Mouse (Mus musculus) olfactory bulb, adult 2 months (tissue): ENCODE data around the gene Ajuba. TPM values are rescaled to one million over a fixed set of nuclear protein-coding genes. Genes with fewer than 3 reads are reported as not detected.

Experiments used
- H3K27ac ChIP-seq: fragments of 200-500 bp; 2 replicates; pipeline ENCODE4 v1.5.1; 2012; ENCODE audit warnings: low read depth, low read length; ENCODE audit not compliant: insufficient read depth
- H3K4me1 ChIP-seq: fragments of 200-500 bp; 2 replicates; pipeline ENCODE4 v1.6.1; 2012; ENCODE audit warnings: low read length; ENCODE audit not compliant: control insufficient read depth, insufficient read depth
- H3K4me3 ChIP-seq: fragments of 200-500 bp; 2 replicates; pipeline ENCODE4 v1.5.1; 2012; ENCODE audit warnings: mild to moderate bottlenecking, low read depth, low read length, moderate library complexity; ENCODE audit not compliant: insufficient read depth
- CTCF ChIP-seq: fragments of 200-500 bp; IDR thresholded peaks from 2 replicates; pipeline ENCODE4 v1.5.1; 2012; ENCODE audit warnings: low read depth, mild to moderate bottlenecking, low read length, moderate library complexity; ENCODE audit not compliant: insufficient read depth
- POLR2A ChIP-seq: fragments of 200-500 bp; IDR thresholded peaks from 2 replicates; pipeline ENCODE4 v1.6.1; 2012; ENCODE audit warnings: mild to moderate bottlenecking, low read depth, low read length, moderate library complexity; ENCODE audit not compliant: insufficient read depth
- WGBS: fragments of 180-500 bp; shearing (Covaris S2); methylation state at CpG from one replicate; pipeline ENCODE4 v1.1.7; 2018; 5-methylcytosine and 5-hydroxymethylcytosine counted together
- polyA plus RNA-seq: library from polyadenylated mRNA; stranded (reverse); fragments of >200 nt; gene quantifications from 2 replicates; pipeline ENCODE4 v1.2.4, GENCODE M21; 2012; ENCODE audit warnings: low replicate concordance; ENCODE audit not compliant: missing spikeins, insufficient read depth, insufficient read length

Ajuba gene
- polyA plus RNA-seq, 1 experiment, result not detected

- 58% methylated on average over 4 of the region's 4 CpGs for WGBS
- TF ChIP-seq CTCF (no peak), POLR2A (no peak)
- no peak overlapping the region for H3K4me3 ChIP-seq
- 0 out of 2 replicates have a peak overlapping the region, but pooled peaks have one; percentile 26 for H3K27ac ChIP-seq
- peaks cover 6% of the 10 kb centered on the region for H3K4me1 ChIP-seq
Measured at GRCm38 (mm10) chr14:54609962-54610361, 32.6 kb upstream of the Ajuba start.

GRCm38 (mm10) chr14:54609245-54609644 is 31.9 kb upstream of the Ajuba start:
- TF ChIP-seq CTCF (no peak), POLR2A (no peak)
- Histone ChIP-seq H3K27ac (no peak overlapping the region; the same call in 1 of the 2 replicates), H3K4me1 (peaks cover 6% of the 10 kb centered on the region), H3K4me3 (no peak overlapping the region)
- WGBS, result 22% methylated on average over 4 of the region's 4 CpGs

DNA sequence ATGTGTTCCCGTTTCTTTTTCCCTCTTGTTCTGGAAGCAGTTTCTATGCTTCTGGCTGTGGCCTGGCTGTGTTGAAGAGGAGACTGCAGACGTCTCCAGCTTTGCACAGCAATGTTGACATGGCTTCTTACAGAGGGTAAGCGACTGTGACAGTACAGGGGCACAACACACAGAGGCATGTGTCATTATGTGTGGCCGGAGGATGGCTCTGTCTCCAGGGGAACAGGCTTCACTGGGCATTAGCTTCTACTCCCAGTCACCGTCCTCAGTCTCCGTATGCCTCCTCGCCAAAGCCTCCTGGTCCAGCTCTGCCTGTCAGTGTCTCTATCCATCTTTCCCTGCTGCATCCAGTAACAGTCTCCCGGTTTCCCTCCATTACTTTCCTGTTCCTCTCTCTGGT is 29.9 kb upstream of the Ajuba start:
- Histone ChIP-seq H3K4me1 (peaks cover 8% of the 10 kb centered on the region), H3K4me3 (no peak overlapping the region), H3K27ac (no peak overlapping the region)
- WGBS, result 67% methylated on average over 8 of the region's 8 CpGs
- TF ChIP-seq POLR2A, result no peak
- TF ChIP-seq CTCF, result no peak

- WGBS, result under 1% methylated on average over 39 of the region's 39 CpGs
- TF ChIP-seq POLR2A (peak; percentile 44; the same call in 1 of the 2 replicates), CTCF (no peak)
- H3K4me1 ChIP-seq, result peaks cover 8% of the 10 kb centered on the region
- peak within 1 kb of the TSS; percentile 57 for H3K4me3 ChIP-seq
- peak within 1 kb of the TSS; percentile 87 for H3K27ac ChIP-seq
Measured at GRCm38 (mm10) chr14:54605752-54606321, 28.5 kb upstream of the Ajuba start, which contains the start of gene 4931414P19Rik. Gene 4931414P19Rik, minus strand, starts transcription at chr14:54605993.

DNA sequence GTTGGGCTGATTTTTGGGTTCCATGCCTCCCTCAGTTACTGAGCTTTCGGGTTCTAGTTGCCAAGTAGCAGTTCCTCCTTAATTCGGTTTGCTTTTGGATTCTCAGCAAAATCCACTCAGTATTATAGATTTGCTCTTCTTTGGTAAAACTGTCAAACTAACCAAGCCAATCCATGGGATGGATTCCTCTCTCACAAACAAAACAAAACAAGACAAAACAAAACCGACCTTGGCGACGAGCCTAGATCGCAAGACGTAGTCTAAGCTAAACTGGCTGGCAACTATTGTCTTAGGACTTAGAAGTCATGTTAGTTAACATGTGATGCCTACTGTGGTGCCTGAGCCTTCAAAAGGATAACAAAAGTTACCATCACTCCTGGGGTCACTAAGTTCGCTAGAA is 26.3 kb upstream of the Ajuba start:
- WGBS, result 73% methylated on average over 8 of the region's 8 CpGs
- TF ChIP-seq POLR2A (no peak), CTCF (no peak)
- H3K4me1 ChIP-seq, result peaks cover 5% of the 10 kb centered on the region; the same call in 1 of the 2 replicates
- H3K27ac ChIP-seq, result peak overlapping the region; percentile 94
- peak overlapping the region; percentile 65 for H3K4me3 ChIP-seq

DNA sequence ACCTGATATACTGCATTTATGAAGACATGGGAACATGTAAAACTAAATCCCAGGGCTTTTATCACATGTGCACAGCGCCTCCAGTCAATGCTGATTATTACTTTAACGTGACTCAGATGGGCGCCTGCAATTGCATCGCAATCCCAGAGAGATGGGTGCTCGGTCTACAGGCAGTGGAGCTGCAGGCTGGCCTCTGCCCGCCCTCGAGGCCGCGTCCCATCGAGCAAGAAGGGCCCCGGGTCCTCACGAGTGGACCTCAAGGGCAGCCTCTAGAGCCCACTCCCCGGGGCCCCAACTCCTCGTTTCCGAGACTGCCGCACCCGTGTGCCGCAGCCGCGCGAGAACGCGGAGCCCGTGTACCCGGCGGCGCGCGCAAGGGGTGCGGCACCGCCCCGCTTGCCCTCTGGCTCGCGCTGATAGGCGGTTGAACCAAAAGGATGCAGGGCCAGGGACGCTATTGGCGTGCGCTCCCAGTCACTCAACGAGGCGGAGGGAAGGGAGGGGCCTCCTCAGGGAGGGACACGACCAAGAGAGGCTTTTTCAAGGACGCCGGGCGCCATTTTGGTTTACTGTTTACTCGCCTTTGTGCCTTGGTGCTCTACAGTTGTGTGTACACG is 25.8 kb upstream of the Ajuba start:
- peak overlapping the region; percentile 65 for H3K4me3 ChIP-seq
- peaks cover 5% of the 10 kb centered on the region; the same call in 1 of the 2 replicates for H3K4me1 ChIP-seq
- TF ChIP-seq POLR2A, result peak; percentile 97
- no peak for TF ChIP-seq CTCF
- peak overlapping the region; percentile 94 for H3K27ac ChIP-seq
- under 1% methylated on average over 46 of the region's 46 CpGs for WGBS

GRCm38 (mm10) chr14:54602613-54603012 is 25.3 kb upstream of the Ajuba start:
- Histone ChIP-seq H3K27ac (peak overlapping the region; percentile 94; the same call in 1 of the 2 replicates), H3K4me1 (peaks cover 5% of the 10 kb centered on the region; the same call in 1 of the 2 replicates), H3K4me3 (no peak overlapping the region)
- WGBS, result 35% methylated on average over 4 of the region's 4 CpGs
- TF ChIP-seq CTCF (no peak), POLR2A (no peak)

DNA sequence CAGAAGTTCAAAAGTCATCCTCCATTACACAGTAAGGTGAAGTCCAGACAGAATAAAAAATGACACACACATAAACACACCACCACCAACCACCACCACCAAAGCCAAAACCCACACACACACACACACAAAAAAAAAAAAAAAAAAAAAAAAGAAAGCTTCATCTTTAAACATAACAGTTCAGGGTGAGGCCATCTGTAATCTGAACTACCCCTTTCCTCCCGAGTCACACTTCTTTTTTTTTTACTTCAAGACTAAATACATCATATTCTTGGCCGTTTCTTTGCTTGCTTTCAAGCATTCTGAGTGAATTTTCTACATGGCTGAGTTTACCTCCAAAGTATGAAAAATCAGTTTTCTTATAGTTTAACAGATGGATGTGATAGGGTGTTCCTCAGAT is 24.2 kb upstream of the Ajuba start:
- no peak overlapping the region for H3K4me3 ChIP-seq
- WGBS, result 89% methylated on average over 2 of the region's 2 CpGs
- TF ChIP-seq POLR2A (no peak), CTCF (no peak)
- H3K4me1 ChIP-seq, result peaks cover 5% of the 10 kb centered on the region; the same call in 1 of the 2 replicates
- no peak overlapping the region for H3K27ac ChIP-seq

DNA sequence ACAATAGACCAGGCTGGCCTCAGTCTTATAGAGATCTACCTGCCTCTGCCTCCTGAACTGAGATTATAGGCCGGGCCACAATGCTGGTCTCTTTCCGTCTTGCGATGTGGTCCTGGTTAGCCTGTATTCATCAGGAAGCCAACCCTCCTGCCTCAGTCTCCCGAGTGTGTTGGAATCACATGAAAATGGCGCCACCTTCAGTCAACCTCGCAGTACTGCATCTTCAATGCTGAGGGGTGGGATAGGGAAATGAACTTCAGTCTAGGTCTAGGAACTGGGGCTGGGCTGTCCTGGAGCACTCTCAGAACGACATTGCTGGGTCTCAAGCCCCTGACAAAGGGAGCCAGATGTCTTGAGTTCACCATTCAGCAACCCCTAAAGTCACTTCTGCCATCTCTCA is 19.7 kb upstream of the Ajuba start:
- 0 out of 2 replicates have a peak, but pooled peaks have one; percentile 10 for TF ChIP-seq CTCF
- no peak for TF ChIP-seq POLR2A
- Histone ChIP-seq H3K27ac (no peak overlapping the region), H3K4me1 (peaks cover 13% of the 10 kb centered on the region), H3K4me3 (no peak overlapping the region)
- WGBS, result 83% methylated on average over 7 of the region's 7 CpGs
